Mouse (Mus musculus): ENCODE measurements around the gene Mef2a.

DNA sequence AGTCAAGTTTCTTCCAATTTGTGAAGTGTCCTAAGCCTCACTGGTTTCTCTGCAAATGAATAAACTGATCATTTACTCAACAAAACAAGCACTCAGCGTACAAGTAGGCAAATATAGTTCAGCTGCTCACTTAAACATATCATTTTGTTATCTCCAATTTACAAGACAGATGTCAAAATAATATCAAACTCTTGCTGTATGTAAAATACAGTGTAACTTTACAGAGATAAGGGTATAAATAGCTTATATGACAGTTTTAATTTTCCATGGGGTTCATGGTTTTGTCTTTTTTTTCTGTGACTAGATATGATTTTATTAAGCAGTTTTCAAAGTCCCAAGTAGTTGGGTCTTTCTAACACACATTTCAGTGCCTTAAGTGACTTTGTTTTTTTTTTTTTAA, 127.4 kb downstream of the Mef2a start:
- TF ChIP-seq MAFK (IDR thresholded peaks at IDR 0.05; ENCODE audit: insufficient read depth, low read depth, low read length) (no peak), ZNF384 (IDR thresholded peaks at IDR 0.05; ENCODE audit: low read depth, low read length) (no peak)
